Mouse (Mus musculus): ENCODE data around the gene Grik1.

The Grik1 gene

GRCm38 (mm10) chr16:87969936-87970335 lies 320.1 kb downstream of the Grik1 start:
- no peak for DNase-seq (ENCODE audit: low read depth, low spot score)

GRCm38 (mm10) chr16:87961419-87961818 lies 328.6 kb downstream of the Grik1 start:
- DNase-seq (ENCODE audit: low read depth, low spot score), result no peak

GRCm38 (mm10) chr16:87957449-87957848 lies 332.6 kb downstream of the Grik1 start:
- DNase-seq (ENCODE audit: low read depth, low spot score), result no peak

GRCm38 (mm10) chr16:87956178-87956577 lies 333.9 kb downstream of the Grik1 start:
- DNase-seq (ENCODE audit: low read depth, low spot score), result no peak

- no peak for DNase-seq (ENCODE audit: low read depth, low spot score)
Measured at GRCm38 (mm10) chr16:87954715-87955441, 335.2 kb downstream of the Grik1 start.

GRCm38 (mm10) chr16:87953176-87953575 lies 336.9 kb downstream of the Grik1 start:
- DNase-seq (ENCODE audit: low read depth, low spot score), result no peak

GRCm38 (mm10) chr16:87949881-87950280 lies 340.2 kb downstream of the Grik1 start:
- DNase-seq (ENCODE audit: low read depth, low spot score), result no peak

- no peak for DNase-seq (ENCODE audit: low read depth, low spot score)
Measured at GRCm38 (mm10) chr16:87948122-87948521, 341.9 kb downstream of the Grik1 start.

GRCm38 (mm10) chr16:87944318-87944717 lies 345.7 kb downstream of the Grik1 start:
- no peak for DNase-seq (ENCODE audit: low read depth, low spot score)

- no peak for DNase-seq (ENCODE audit: low read depth, low spot score)
Measured at GRCm38 (mm10) chr16:87942103-87942865, 347.8 kb downstream of the Grik1 start.

- no peak for DNase-seq (ENCODE audit: low read depth, low spot score)
Measured at GRCm38 (mm10) chr16:87934685-87935084, 355.4 kb downstream of the Grik1 start.

GRCm38 (mm10) chr16:87931358-87931757 lies 358.7 kb downstream of the Grik1 start:
- DNase-seq (ENCODE audit: low read depth, low spot score), result no peak

- no peak for DNase-seq (ENCODE audit: low read depth, low spot score)
Measured at GRCm38 (mm10) chr16:87930519-87930918, 359.5 kb downstream of the Grik1 start.

- DNase-seq (ENCODE audit: low read depth, low spot score), result no peak
Measured at GRCm38 (mm10) chr16:87928671-87929070, 361.4 kb downstream of the Grik1 start.

- no peak for DNase-seq (ENCODE audit: low read depth, low spot score)
Measured at GRCm38 (mm10) chr16:87917897-87918296, 372.2 kb downstream of the Grik1 start.

GRCm38 (mm10) chr16:87917157-87917546 lies 372.9 kb downstream of the Grik1 start:
- peak; percentile 63 for DNase-seq (ENCODE audit: low read depth, low spot score)

GRCm38 (mm10) chr16:87916209-87917156 lies 373.6 kb downstream of the Grik1 start:
- DNase-seq (ENCODE audit: low read depth, low spot score), result peak; percentile 32

GRCm38 (mm10) chr16:87915156-87915555 lies 374.9 kb downstream of the Grik1 start:
- no peak for DNase-seq (ENCODE audit: low read depth, low spot score)

GRCm38 (mm10) chr16:87913781-87914180 lies 376.3 kb downstream of the Grik1 start:
- no peak for DNase-seq (ENCODE audit: low read depth, low spot score)

- no peak for DNase-seq (ENCODE audit: low read depth, low spot score)
Measured at GRCm38 (mm10) chr16:87911201-87911600, 378.9 kb downstream of the Grik1 start.

GRCm38 (mm10) chr16:87902049-87902448 lies 388.0 kb downstream of the Grik1 start:
- no peak for DNase-seq (ENCODE audit: low read depth, low spot score)

GRCm38 (mm10) chr16:87901189-87901588 lies 388.9 kb downstream of the Grik1 start:
- DNase-seq (ENCODE audit: low read depth, low spot score), result no peak
